Mouse (Mus musculus) frontal cortex, postnatal 25 days (tissue): ENCODE data around the gene Boc.

ENCODE experiments used
- DNase-seq, 2 experiments: peaks; one replicate each; pipeline ENCODE4 v3.0.0; 2022; ENCODE audit warnings: low spot score in 2 of 2

Boc gene

DNA sequence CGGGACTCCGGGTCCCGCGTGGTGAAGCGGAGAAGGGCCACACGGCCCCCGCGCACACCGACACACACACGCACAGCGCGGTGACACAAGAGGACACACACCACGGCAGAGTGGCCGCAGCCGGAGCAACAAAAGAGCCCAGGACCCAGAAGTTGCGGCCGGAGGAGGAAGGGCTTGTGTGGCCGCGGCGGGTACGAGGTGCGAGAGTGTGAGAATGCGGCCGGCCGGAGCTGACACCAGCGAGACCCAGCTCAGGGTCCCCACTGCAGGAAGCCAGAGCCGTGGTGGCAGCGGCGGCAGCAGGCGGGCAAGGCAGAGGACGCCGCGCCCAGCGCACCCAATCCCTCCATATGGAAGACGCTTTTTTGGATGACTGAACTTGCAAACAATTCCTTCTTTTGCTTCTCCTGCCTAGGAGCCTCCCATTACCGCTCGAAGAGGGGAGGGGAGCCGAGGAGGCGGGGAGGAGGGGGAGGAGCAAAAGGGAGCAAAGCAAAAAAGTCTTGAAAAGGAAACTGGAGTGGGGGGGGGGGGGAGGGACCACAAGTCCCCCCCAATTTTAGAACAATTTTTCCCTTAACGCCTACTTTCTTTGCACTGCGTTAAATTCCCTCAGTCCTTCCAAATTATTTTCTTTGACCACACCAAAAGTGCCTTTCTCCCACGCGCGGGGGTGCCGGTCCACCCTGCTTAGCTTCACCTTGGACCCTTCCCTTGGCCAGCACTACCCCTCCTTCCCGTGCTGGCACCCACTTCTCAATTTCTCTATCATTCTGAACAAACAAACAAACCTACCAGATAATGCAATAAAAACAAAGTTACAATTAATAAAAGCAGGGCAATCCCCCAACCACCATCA lies at the start of gene Boc:
Boc (minus strand) TSS at position 427 of the 859 bp plus-strand sequence.
- DNase-seq = peak; percentile 27 to 43

DNA sequence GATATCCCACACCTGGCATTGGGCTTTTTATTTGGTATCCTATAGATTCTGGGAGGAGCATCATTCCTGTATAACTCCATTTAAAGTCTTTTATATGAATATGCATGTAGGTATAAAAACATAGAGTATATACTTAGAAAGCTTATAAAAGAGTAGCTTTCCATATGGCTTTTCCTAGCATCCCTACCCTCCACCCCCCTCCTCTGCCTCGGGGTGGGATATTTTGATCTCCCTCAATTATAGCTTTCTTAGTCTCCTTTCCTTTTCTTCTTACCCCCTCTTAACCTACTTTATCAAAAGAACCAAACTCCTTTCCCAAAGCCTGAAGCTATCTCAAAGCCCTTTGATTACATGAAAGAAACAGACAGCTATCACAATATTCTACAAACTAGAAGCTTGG lies 47.9 kb upstream of the Boc start:
- DNase-seq = no peak

DNA sequence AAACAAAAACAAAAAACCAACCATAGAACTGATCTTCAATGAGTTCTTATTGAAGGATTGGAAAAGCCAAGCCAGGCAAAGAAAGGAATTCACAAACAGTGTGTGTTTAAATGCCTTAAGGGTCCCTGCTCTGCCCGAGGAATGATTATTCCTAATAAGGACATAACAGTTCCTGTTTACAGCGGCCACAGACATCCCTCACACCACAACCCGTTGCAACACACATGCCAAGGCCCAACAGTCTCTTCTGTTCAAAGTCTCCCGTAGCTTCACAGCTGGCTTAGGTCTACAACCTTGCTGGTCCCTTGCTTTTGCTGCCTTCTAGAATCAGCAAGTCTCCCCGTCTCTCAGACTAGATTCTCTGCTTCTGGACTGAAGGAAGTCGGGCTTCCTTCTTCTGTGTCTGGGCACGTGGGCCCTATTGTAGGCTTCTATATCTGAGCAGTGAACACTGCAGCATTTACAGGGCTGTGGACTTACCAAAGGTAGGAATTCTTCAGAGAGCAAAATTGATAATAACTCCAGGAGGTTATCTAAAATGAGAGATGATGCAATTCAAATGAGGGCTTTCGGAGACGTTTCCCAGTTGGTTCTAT lies 45.4 kb upstream of the Boc start:
- no peak for DNase-seq

DNA sequence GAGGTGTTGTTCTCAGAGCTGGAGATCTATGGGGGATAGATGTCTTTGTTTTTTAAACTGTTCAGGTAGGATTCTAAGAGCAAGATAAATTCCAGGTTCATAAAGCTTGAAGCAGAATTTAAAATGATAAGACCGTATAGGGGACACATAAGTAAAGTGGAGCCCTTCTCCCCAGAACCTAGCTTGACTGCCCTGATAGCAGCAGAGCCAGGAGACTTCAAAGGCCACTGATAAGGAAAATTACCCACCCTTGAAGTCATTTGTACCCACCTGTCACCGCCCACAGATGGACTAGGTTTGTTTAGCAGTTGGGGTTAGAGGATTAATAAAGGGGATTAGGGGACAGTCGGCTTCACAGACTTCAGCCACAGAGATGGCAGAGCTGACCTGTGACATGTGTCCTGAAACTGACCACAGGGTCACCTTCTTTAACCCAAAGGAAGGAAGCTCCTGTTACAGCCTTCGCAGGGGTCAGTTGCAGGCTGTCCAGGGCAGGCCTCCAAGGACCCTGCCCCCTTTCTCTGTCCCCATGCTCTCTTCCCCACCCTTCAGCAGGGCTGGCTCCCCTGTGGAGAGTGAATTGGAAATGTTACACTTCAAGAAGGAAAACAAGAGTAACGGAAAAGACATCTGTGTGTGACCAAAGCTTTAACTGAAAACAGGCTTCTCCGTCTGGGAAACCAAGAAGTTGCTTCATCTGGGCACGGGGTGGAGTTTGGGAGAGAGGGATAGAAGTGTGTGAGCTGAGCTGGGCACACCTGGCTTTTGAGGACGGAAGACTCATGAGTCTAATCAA lies 43.5 kb upstream of the Boc start:
- no peak for DNase-seq

- no peak for DNase-seq
Observed at GRCm38 (mm10) chr16:44601182-44601581, 42.5 kb upstream of the Boc start.

DNA sequence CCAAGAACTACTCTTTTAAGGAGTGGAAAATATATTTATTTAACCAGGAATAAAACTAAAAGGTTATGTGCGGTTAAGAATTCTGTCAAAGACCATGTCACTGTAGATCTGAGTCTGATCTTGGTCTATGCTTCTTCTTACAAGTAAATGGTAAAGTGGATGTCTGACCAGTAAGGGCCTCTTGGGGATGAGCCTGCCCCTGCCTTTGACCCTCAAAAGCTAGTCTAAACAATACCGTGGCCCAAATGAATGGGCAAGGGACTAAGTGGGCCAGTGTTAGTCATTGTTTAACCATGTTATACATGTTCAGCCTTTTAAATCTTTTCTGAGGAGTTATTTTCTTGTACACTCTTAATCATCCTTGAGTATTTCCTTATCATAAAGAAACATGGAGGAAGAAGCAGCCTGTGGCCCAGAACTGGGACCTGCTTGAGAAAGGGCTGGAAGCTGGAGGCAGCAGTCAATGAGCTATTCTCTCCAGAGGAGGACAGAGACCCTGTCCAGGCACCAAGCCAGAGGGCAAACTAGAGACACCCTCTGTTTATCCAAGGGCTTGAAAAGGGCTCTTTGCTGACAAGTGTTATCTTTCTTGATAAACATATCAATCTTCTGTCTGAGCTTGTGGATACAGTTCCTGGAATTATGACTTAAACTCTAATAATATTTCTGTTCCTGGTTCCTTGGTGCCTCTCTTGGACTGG lies 38.6 kb upstream of the Boc start:
- DNase-seq = no peak

GRCm38 (mm10) chr16:44589506-44589905 lies 30.8 kb upstream of the Boc start:
- DNase-seq = no peak

DNA sequence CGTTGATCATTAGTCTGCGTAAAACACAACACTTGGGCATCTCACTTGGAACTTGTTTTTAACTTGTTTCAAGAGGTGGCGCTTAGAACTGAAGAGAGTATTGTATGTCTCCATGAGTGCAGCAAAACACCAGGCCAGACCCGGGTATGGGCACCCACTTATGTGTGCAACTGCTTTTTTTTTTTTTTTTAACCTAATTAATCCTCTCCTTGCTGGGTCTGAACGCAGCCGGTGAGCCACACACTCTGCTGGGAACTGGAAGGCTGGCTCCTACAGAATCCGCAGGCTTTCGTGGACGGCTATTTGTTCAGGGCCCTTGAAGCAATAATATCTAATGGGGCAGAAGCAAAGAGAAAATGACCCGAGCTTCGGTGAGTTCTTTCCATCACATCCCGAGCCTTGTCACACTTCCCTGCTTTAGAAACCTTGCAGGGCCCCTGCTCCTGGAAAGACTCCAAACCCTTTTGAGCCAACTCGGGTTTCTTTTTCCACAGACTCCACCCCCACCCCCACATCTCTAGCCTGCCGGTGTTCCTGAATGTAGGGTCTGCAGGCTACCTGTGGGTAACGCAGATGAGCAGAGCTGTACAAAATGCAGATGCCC lies 20.8 kb upstream of the Boc start:
- no peak for DNase-seq

- DNase-seq = no peak
Observed at GRCm38 (mm10) chr16:44578551-44578950, 19.9 kb upstream of the Boc start.

GRCm38 (mm10) chr16:44568056-44568455 lies 9.4 kb upstream of the Boc start:
- no peak for DNase-seq

- DNase-seq = no peak
Observed at GRCm38 (mm10) chr16:44565328-44566210, 6.9 kb upstream of the Boc start.

DNA sequence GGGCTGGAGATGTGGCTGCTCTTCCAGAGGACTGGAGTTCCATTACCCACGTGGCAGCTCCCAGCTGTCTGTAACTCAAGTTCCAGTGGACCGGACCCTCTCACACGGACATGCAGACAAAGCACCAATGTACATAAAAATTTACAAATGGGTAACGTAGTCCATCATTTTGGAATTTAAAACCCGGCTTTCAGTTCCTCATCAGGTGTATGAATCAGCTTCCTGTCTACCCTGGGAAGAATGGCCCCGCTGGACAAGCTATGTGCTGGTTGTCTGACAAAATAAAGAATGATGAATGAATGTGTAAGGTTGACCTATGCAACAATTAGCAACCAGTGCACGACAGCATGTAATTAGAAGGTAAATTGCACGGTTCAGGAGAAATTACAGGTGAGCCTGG lies 5.7 kb upstream of the Boc start:
- DNase-seq = no peak

DNA sequence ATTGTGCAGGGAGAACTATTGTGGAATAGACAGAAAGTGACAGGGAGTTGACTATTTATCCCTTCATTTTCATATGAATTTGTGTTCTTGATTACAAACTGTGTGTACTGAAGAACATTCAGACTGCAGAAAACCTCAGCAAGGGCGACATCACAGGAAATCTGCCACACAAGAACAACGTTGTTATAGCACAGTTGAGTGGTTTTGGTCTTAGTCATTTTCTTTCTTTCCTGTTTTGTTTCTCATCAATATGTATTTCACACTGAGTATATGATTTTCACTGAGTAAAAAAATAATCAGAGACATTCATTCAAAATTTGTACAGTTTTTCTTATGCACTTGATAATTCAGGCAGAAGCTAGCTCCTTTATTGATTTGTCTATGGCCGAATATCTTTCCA lies 3.4 kb upstream of the Boc start:
- DNase-seq = no peak

GRCm38 (mm10) chr16:44560214-44560613 lies 1.5 kb upstream of the Boc start:
- no peak for DNase-seq

DNA sequence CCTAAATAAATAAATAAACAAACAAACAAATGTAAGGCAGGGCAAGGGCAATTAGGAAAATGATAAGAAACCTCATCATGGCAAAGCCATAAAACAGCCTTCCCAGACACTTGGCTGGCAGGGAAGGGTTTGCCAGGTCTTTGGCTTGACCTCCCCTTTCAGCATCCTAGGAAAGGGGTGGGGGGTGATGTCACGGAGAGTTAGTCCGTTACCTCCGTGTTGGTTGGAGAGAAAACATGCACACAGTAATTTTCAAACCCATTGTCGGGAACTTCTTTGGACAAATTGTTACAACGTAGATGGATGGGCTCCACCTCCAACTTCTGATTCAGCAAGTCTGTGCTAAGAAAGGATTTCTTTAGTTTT lies 616 bp upstream of the Boc start:
- DNase-seq = no peak

- DNase-seq = peak; percentile 31 to 52
Observed at GRCm38 (mm10) chr16:44557661-44558470, 831 bp downstream of the Boc start.

- no peak for DNase-seq
Observed at GRCm38 (mm10) chr16:44557084-44557483, 1.6 kb downstream of the Boc start.

DNA sequence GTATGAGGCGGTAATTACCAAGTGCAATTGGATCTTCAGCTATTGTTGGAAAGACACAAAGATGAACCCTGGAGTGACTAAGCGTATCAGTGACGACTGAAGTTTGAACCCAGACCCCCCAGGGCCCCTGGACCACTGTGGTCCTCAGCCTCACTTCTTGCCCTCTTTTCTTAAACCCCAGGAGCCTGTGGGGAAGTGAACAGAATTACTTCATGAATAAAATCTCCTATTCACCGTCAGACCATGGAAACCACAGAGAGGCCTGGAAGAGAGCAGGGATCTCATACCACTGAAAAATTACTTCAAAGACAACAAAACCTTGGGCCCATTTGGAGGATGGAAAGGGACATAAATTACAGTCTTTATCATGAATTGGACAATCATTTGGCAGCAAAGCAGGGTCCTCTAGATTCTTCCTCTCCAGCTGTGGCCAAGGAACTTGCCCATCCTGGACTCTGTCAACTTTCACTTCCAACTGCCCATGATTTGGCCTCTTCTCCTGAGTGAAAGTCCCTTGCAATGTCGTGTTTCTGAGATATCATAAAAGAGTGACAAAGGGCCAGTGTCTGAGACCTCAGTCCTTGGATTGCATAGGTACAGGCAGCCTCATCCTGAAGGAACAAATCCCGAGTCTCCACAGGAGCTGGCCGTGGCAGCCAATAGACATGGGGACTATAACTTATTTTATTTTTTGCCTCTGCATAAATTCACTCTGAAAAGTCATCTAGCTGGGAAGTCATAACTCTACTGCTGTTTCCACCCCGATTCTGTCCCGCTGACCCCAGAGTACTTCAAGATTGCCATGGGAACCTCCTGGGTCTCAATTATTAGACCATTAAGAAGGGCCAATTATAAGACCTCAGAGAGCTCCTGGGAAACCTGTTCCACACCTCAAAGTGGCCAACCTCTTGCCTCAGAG lies 2.6 kb downstream of the Boc start:
- no peak for DNase-seq

DNA sequence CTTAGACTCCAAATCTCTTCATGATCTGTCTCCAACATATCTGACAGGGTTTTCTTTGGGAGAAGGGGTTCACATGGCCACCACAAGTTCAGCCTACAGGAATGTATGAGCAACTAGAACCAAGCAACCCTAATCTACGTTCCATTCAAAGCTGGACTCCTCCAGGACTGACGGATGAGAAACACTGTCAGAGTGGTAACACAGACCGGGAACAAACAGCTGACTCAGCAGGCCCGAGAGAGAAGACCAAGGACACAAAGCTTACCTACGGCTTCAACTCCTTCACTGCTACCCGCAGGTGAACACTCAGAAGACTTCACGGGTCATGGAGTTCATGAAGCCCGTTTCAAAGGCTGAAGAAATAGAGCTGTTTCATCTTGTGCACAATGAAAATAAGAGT lies 4.8 kb downstream of the Boc start:
- DNase-seq = no peak
